Mouse (Mus musculus): ENCODE results near the gene Alkbh2.

DNA sequence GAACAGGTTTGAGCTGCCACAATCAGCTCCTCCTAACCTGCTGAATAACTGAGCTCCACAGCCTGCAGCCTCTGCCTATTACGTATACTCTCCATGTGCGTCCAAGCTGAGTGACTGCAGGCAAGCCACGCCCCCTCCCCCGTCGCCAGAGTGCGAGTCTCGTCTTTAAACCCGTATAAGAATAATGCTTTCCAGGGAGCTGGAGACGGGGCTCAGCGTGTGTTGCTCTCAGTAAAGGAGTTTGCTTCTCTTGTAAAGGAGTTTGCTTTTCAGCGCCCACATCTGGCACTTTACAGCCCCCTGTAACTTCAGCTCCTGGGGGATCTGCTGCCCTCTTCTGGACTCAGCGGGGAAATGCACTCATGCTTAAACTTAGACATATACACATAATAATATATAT is 25.5 kb upstream of the Alkbh2 start:
- peak; percentile 54; the same call in 1 of the 2 replicates for TF ChIP-seq CTCF (IDR thresholded peaks at IDR 0.05; ENCODE audit: low read depth, low read length)
- TF ChIP-seq POLR2A (IDR thresholded peaks at IDR 0.05; ENCODE audit: extremely low read depth, insufficient read depth, low read length) = no peak

All from liver, adult 2 months (tissue).